Mouse (Mus musculus) neural tube, embryonic 14.5 days (tissue): ENCODE results near the gene Cubn. TPM values are rescaled to one million over a fixed set of nuclear protein-coding genes. Genes with fewer than 3 reads are reported as not detected.

Source experiments
- ATAC-seq: fragments of 200-750 bp; cut with Nextera tagmentation; 2 replicates; pipeline ENCODE4 v1.8.0; 2017; ENCODE audit warnings: low read depth, mild to moderate bottlenecking, moderate TSS enrichment, moderate library complexity
- H3K27ac ChIP-seq: fragments of 300-500 bp; sonication (generic); 2 replicates; pipeline ENCODE4 v1.5.1; 2014; ENCODE audit warnings: low read depth, mild to moderate bottlenecking, control low read depth, low read length, moderate library complexity, mixed read lengths
- H3K27me3 ChIP-seq: fragments of 300-500 bp; sonication (generic); 2 replicates; pipeline ENCODE4 v1.6.1; 2014; ENCODE audit warnings: low read length; ENCODE audit not compliant: control insufficient read depth, insufficient read depth
- H3K36me3 ChIP-seq: fragments of 300-500 bp; sonication (generic); 2 replicates; pipeline ENCODE4 v1.6.1; 2014; ENCODE audit warnings: low read length, mixed read lengths; ENCODE audit not compliant: control insufficient read depth, insufficient read depth
- H3K4me1 ChIP-seq: fragments of 300-500 bp; sonication (generic); 2 replicates; pipeline ENCODE4 v1.6.1; 2014; ENCODE audit warnings: low read length; ENCODE audit not compliant: control insufficient read depth, insufficient read depth
- H3K4me2 ChIP-seq: fragments of 300-500 bp; sonication (generic); 2 replicates; pipeline ENCODE4 v1.6.1; 2014; ENCODE audit warnings: mild to moderate bottlenecking, low read depth, low read length, control low read depth
- H3K4me3 ChIP-seq: fragments of 300-500 bp; sonication (generic); 2 replicates; pipeline ENCODE4 v1.5.1; 2014; ENCODE audit warnings: low read depth, low read length, control low read depth, mixed read lengths
- H3K9ac ChIP-seq: fragments of 300-500 bp; sonication (generic); replicated peaks from 2 replicates; pipeline ENCODE4 v1.6.1; 2014; ENCODE audit warnings: low read depth, mild to moderate bottlenecking, control low read depth, low read length, mixed read lengths
- H3K9me3 ChIP-seq: fragments of 300-500 bp; sonication (generic); 2 replicates; pipeline ENCODE4 v1.6.1; 2016; ENCODE audit warnings: low read length; ENCODE audit not compliant: control insufficient read depth
- WGBS: fragments of 180-500 bp; shearing (Covaris S2); extraction: QIAGEN DNeasy Blood & Tissue Kit; methylation state at CpG from one replicate; pipeline ENCODE4 v1.1.7; 2014; 5-methylcytosine and 5-hydroxymethylcytosine counted together
- polyA plus RNA-seq: library from polyadenylated mRNA; unstranded; fragments of >200 nt; fragmentation: Nextera tagmentation; extraction: Ambion mirVana; gene quantifications from 2 replicates; pipeline ENCODE4 v1.2.1, GENCODE M21; 2014

Gene Cubn
- polyA plus RNA-seq, 1 experiment from 2014 or later, result 0.63 TPM

DNA sequence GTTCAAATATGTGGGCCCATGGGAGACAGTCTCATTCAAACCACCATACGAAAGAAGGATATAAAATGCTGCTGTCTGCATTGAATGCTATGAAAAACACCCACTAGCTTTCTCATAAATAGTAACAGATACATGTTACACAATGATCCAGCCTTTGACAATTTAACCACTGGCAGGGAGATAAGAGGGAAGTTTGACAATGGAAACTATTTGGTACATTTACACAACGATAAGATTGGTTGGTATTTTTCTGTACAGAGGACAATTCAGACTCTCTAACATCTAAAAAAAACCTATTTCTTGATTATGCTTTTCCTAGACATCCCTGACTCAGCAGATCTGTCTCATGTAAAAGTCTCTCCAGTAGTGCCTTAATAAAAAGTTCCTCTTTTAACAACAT, 4.5 kb upstream of the Cubn start:
- Histone ChIP-seq H3K36me3 (no peaks in the 10 kb centered on the region), H3K27ac (no peak overlapping the region), H3K4me1 (no peaks in the 10 kb centered on the region), H3K4me2 (no peak overlapping the region), H3K9ac (no peak overlapping the region), H3K4me3 (no peak overlapping the region), H3K27me3 (no peaks in the 10 kb centered on the region), H3K9me3 (no peaks in the 10 kb centered on the region)
- 70% methylated on average over 2 of the region's 2 CpGs for WGBS
- no peak for ATAC-seq

- 71% methylated on average over 4 of the region's 4 CpGs for WGBS
- Histone ChIP-seq H3K36me3 (no peaks in the 10 kb centered on the region), H3K9me3 (no peaks in the 10 kb centered on the region), H3K4me1 (no peaks in the 10 kb centered on the region), H3K27me3 (no peaks in the 10 kb centered on the region), H3K9ac (no peak overlapping the region), H3K27ac (no peak overlapping the region), H3K4me3 (no peak overlapping the region), H3K4me2 (no peak overlapping the region)
- no peak for ATAC-seq
Observed at GRCm38 (mm10) chr2:13492927-13493326, 1.3 kb upstream of the Cubn start.

GRCm38 (mm10) chr2:13490480-13490879, 1.1 kb downstream of the Cubn start:
- no peak overlapping the region for H3K9ac ChIP-seq
- no peaks in the 10 kb centered on the region for H3K9me3 ChIP-seq
- no peaks in the 10 kb centered on the region for H3K27me3 ChIP-seq
- WGBS, result 74% methylated on average over 2 of the region's 2 CpGs
- no peak for ATAC-seq
- H3K4me3 ChIP-seq, result no peak overlapping the region
- no peak overlapping the region for H3K27ac ChIP-seq
- H3K4me2 ChIP-seq, result no peak overlapping the region
- no peaks in the 10 kb centered on the region for H3K4me1 ChIP-seq
- H3K36me3 ChIP-seq, result no peaks in the 10 kb centered on the region

- 76% methylated on average over 8 of the region's 8 CpGs for WGBS
Observed at GRCm38 (mm10) chr2:13486470-13486869, 5.1 kb downstream of the Cubn start.

DNA sequence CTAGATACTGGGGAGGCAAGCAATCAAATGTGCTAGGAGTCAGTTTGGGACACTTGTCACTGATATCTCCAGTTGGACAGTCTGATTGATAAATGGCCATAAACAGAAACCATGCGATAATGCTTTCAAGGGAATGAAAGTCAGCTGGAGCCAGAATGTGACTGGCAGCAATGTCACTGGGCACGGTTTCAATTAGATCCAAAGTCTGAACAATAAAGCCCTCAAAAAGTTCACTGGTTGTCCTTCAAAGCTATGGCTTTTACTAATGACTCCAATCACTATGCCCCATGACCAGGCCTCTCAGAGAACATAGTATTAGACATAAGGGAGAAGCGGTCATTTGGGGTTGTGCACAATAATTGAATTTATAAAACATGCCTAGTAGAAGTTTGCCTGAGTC, 7.0 kb downstream of the Cubn start:
- ATAC-seq, result no peak
- Histone ChIP-seq H3K9me3 (no peaks in the 10 kb centered on the region), H3K9ac (no peak overlapping the region), H3K27me3 (no peaks in the 10 kb centered on the region), H3K4me2 (no peak overlapping the region), H3K27ac (no peak overlapping the region), H3K4me1 (no peaks in the 10 kb centered on the region), H3K36me3 (no peaks in the 10 kb centered on the region), H3K4me3 (no peak overlapping the region)
- 87% methylated on average over 3 of the region's 3 CpGs for WGBS

More at GRCm38 (mm10) chr2:13486470-13486869, 5.1 kb downstream of the Cubn start:
- Histone ChIP-seq H3K27ac (no peak overlapping the region), H3K36me3 (no peaks in the 10 kb centered on the region), H3K27me3 (no peaks in the 10 kb centered on the region), H3K4me3 (no peak overlapping the region), H3K4me2 (no peak overlapping the region), H3K9me3 (no peaks in the 10 kb centered on the region), H3K9ac (no peak overlapping the region), H3K4me1 (no peaks in the 10 kb centered on the region)
- ATAC-seq, result no peak

- no peak overlapping the region for H3K4me3 ChIP-seq
- WGBS, result 89% methylated on average over 2 of the region's 2 CpGs
- no peak overlapping the region for H3K4me2 ChIP-seq
- no peaks in the 10 kb centered on the region for H3K27me3 ChIP-seq
- no peaks in the 10 kb centered on the region for H3K36me3 ChIP-seq
- H3K9ac ChIP-seq, result no peak overlapping the region
- H3K9me3 ChIP-seq, result no peaks in the 10 kb centered on the region
- no peak overlapping the region for H3K27ac ChIP-seq
- no peaks in the 10 kb centered on the region for H3K4me1 ChIP-seq
- no peak for ATAC-seq
Observed at GRCm38 (mm10) chr2:13480744-13481143, 10.9 kb downstream of the Cubn start.

GRCm38 (mm10) chr2:13479165-13479564, 12.4 kb downstream of the Cubn start:
- Histone ChIP-seq H3K4me3 (no peak overlapping the region), H3K4me1 (no peaks in the 10 kb centered on the region), H3K27ac (no peak overlapping the region), H3K4me2 (no peak overlapping the region), H3K9me3 (no peaks in the 10 kb centered on the region), H3K27me3 (no peaks in the 10 kb centered on the region), H3K9ac (no peak overlapping the region), H3K36me3 (no peaks in the 10 kb centered on the region)
- 78% methylated on average over 7 of the region's 7 CpGs for WGBS
- ATAC-seq, result no peak

DNA sequence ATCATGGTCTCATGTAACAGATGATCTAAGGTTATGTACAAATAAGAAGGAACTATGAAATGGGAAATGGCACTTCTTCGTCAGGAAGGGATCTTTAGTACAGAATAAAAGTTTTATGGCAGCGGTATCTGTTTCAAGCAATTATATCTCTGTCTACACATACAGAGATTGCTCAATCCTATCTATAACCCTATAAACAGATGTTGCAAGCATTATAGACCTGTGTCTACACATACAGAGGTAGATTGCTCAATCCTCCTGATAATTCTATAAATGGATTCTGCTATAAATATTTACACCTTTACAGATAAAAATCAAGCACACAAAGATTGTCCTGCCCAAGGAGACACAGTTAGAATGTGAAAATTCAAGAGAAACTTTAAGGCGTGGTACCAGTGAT, 21.5 kb downstream of the Cubn start:
- Histone ChIP-seq H3K4me1 (no peaks in the 10 kb centered on the region), H3K27me3 (no peaks in the 10 kb centered on the region), H3K27ac (no peak overlapping the region), H3K9me3 (no peaks in the 10 kb centered on the region), H3K4me2 (no peak overlapping the region), H3K9ac (no peak overlapping the region), H3K4me3 (no peak overlapping the region), H3K36me3 (no peaks in the 10 kb centered on the region)
- ATAC-seq, result no peak
- WGBS, result 90% methylated on average over 3 of the region's 3 CpGs

DNA sequence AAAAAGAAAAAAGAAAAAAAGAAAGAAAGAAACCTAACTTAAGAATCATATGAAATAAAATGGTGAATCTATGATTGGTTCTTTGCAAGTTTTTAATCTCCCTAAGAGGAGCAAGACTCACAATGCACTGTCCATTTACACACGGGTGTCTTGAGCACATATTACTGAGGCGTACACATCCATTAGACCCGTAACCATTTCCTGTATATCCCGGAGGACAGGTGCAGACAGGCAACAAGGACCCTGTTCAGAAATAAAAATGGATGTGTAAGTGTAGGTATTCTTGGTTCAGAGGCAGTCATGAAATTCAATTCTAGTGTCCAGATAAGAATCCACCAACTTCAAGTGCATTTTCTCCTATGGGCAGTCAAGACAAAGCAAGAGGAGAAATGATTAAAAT, 22.0 kb downstream of the Cubn start:
- Histone ChIP-seq H3K9ac (no peak overlapping the region), H3K9me3 (no peaks in the 10 kb centered on the region), H3K27me3 (no peaks in the 10 kb centered on the region), H3K36me3 (no peaks in the 10 kb centered on the region), H3K4me1 (no peaks in the 10 kb centered on the region), H3K27ac (no peak overlapping the region), H3K4me3 (no peak overlapping the region), H3K4me2 (no peak overlapping the region)
- WGBS, result 80% methylated on average over 4 of the region's 4 CpGs
- ATAC-seq, result no peak

DNA sequence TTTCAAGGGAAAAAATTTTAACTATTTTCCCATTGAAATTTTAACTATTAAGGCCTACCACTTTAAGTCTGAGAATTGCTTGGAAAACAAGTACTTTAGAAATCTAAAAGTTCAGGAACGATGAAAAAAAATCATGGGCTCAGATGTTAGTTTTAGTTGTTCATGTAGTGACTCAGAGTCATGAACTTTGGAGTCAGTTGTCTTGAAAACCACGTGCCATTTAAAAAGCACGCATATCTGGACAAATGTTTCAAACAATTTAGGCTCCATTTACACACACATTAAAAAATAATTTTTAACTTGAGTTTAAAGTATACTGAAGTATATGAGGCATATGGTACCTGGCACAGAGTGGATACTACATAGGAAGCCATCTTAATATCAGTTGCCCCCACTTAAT, 24.9 kb downstream of the Cubn start:
- no peak overlapping the region for H3K9ac ChIP-seq
- H3K27me3 ChIP-seq, result no peaks in the 10 kb centered on the region
- H3K9me3 ChIP-seq, result no peaks in the 10 kb centered on the region
- no peak for ATAC-seq
- H3K27ac ChIP-seq, result no peak overlapping the region
- H3K4me1 ChIP-seq, result no peaks in the 10 kb centered on the region
- H3K36me3 ChIP-seq, result no peaks in the 10 kb centered on the region
- no peak overlapping the region for H3K4me2 ChIP-seq
- no peak overlapping the region for H3K4me3 ChIP-seq
- 96% methylated on average over 3 of the region's 3 CpGs for WGBS
